Mouse (Mus musculus): ENCODE measurements at regions not wholly inside any gene's neighbourhood (a gene's known extent, or its start where the extent isn't known, plus 50 kb on each side); places are given as distances from the start of the nearest gene placed in this dataset.

DNA sequence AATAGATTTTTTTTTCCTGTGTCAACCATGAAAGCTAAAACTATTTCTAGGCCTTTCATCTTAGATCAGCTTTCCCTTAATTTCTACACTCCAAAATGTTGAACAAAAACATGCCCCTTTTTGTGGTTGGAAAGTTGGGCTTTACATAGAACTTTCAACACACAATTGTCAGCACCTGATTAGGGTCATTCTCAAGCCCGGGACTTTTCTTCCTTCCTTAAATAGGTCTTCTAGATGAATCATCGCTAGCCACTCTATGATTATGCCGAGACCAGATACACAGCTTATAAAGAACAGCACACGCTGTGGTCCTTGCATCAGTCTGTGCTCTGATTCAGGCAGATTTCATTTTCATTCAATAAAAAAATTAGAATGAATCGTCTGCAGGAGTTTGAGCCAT, 133.3 kb upstream of the Atp2b1 start:
- no peaks in the 10 kb centered on the region for H3K27me3 ChIP-seq (ENCODE audit: control insufficient read depth, insufficient read depth, low read length)
- no peak overlapping the region for H3K4me3 ChIP-seq (ENCODE audit: low read depth, low read length)
- no peaks in the 10 kb centered on the region for H3K36me3 ChIP-seq (ENCODE audit: control insufficient read depth, insufficient read depth, low read length)
- H3K9ac ChIP-seq (replicated peaks; ENCODE audit: low read depth, low read length) = no peak overlapping the region
- no peak overlapping the region for H3K27ac ChIP-seq (ENCODE audit: low read length)
- WGBS = 85% methylated on average over 5 of the region's 5 CpGs
- ATAC-seq (ENCODE audit: insufficient number of reproducible peaks, insufficient read depth, low FRiP score, low read depth) = no peak
- no peak overlapping the region for H3K4me2 ChIP-seq (replicated peaks; ENCODE audit: low read depth, low read length)
- no peaks in the 10 kb centered on the region for H3K9me3 ChIP-seq (ENCODE audit: control insufficient read depth, low read depth, low read length)
- H3K4me1 ChIP-seq (ENCODE audit: control insufficient read depth, insufficient read depth, low read length) = no peaks in the 10 kb centered on the region

DNA sequence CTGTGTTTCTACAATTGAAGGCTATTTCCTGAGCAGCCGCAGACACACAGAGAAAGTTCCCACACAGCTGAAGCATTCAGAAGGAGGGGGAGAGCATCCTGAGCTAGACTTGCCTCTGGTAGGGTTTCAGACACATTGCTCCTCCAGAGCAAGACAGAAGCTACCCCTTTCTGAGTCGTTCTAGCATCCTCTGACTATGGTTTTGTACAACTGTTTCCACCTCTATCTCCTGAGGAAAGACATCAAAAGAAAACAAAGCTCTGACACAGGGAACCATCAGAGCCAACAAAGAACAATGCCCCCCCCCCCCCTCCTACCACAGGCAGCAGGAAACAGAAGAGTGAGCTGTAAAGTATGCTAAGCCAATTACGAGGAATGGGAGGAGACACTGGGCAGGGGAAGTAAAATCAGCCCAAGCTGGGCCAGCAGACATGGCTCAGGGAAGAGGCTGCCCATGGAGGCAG, 132.3 kb upstream of the Atp2b1 start:
- Histone ChIP-seq H3K27me3 (ENCODE audit: control insufficient read depth, insufficient read depth, low read length) (no peaks in the 10 kb centered on the region), H3K36me3 (ENCODE audit: control insufficient read depth, insufficient read depth, low read length) (no peaks in the 10 kb centered on the region), H3K4me1 (ENCODE audit: control insufficient read depth, insufficient read depth, low read length) (no peaks in the 10 kb centered on the region), H3K9me3 (ENCODE audit: control insufficient read depth, low read depth, low read length) (no peaks in the 10 kb centered on the region), H3K27ac (ENCODE audit: low read length) (no peak overlapping the region), H3K9ac (replicated peaks; ENCODE audit: low read depth, low read length) (no peak overlapping the region), H3K4me2 (replicated peaks; ENCODE audit: low read depth, low read length) (no peak overlapping the region), H3K4me3 (ENCODE audit: low read depth, low read length) (no peak overlapping the region)
- WGBS = 44% methylated on average over 3 of the region's 3 CpGs
- ATAC-seq (ENCODE audit: insufficient number of reproducible peaks, insufficient read depth, low FRiP score, low read depth) = no peak

DNA sequence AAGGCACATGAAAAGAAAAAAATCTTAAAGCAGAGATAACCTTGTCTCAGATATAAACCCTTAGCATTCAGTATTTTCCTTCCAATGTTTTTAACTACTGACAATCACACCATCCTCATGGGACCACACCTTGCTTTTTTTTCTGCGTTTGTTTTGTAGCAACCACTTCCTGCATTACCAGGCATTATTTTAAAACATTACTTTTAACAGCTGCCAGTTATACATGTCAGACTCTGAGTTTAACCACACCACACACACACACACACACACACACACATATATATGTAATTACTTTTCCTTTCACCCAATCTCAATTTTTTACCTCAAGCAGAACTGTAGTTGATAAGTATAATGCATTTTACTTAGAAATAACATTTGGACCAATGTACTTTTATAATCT, 128.8 kb upstream of the Atp2b1 start:
- H3K4me3 ChIP-seq (ENCODE audit: low read depth, low read length) = no peak overlapping the region
- H3K27ac ChIP-seq (ENCODE audit: low read length) = no peak overlapping the region
- 76% methylated on average over 1 of the region's 1 CpGs for WGBS
- H3K9ac ChIP-seq (replicated peaks; ENCODE audit: low read depth, low read length) = no peak overlapping the region
- no peak for ATAC-seq (ENCODE audit: insufficient number of reproducible peaks, insufficient read depth, low FRiP score, low read depth)
- H3K36me3 ChIP-seq (ENCODE audit: control insufficient read depth, insufficient read depth, low read length) = no peaks in the 10 kb centered on the region
- no peaks in the 10 kb centered on the region for H3K4me1 ChIP-seq (ENCODE audit: control insufficient read depth, insufficient read depth, low read length)
- H3K27me3 ChIP-seq (ENCODE audit: control insufficient read depth, insufficient read depth, low read length) = no peaks in the 10 kb centered on the region
- H3K4me2 ChIP-seq (replicated peaks; ENCODE audit: low read depth, low read length) = no peak overlapping the region
- no peaks in the 10 kb centered on the region for H3K9me3 ChIP-seq (ENCODE audit: control insufficient read depth, low read depth, low read length)

DNA sequence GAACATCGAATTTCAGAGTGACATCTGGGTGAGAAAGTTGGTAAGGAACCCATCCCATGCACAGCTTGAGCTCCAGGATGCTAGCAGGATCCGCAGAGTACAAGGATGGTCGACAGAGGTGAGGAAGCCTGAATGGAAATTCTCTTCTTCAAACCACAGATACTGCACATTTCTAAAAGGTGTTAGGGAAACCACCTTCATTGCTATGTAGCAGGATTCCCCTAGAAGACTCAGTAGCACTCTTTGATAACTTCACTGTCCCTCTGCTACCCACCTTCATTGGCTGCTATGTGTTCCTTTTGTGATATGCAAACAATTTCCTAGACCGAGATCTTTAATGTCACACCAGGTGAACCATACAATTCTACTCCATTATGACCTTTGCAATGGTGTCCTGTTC, 128.1 kb upstream of the Atp2b1 start:
- no peaks in the 10 kb centered on the region for H3K36me3 ChIP-seq (ENCODE audit: control insufficient read depth, insufficient read depth, low read length)
- H3K27ac ChIP-seq (ENCODE audit: low read length) = no peak overlapping the region
- no peak overlapping the region for H3K4me2 ChIP-seq (replicated peaks; ENCODE audit: low read depth, low read length)
- H3K4me1 ChIP-seq (ENCODE audit: control insufficient read depth, insufficient read depth, low read length) = no peaks in the 10 kb centered on the region
- no peak overlapping the region for H3K9ac ChIP-seq (replicated peaks; ENCODE audit: low read depth, low read length)
- 77% methylated on average over 4 of the region's 4 CpGs for WGBS
- H3K27me3 ChIP-seq (ENCODE audit: control insufficient read depth, insufficient read depth, low read length) = no peaks in the 10 kb centered on the region
- H3K4me3 ChIP-seq (ENCODE audit: low read depth, low read length) = no peak overlapping the region
- H3K9me3 ChIP-seq (ENCODE audit: control insufficient read depth, low read depth, low read length) = no peaks in the 10 kb centered on the region
- ATAC-seq (ENCODE audit: insufficient number of reproducible peaks, insufficient read depth, low FRiP score, low read depth) = no peak

- no peak for ATAC-seq (ENCODE audit: insufficient number of reproducible peaks, insufficient read depth, low FRiP score, low read depth)
- H3K4me3 ChIP-seq (ENCODE audit: low read depth, low read length) = no peak overlapping the region
- H3K36me3 ChIP-seq (ENCODE audit: control insufficient read depth, insufficient read depth, low read length) = no peaks in the 10 kb centered on the region
- no peak overlapping the region for H3K4me2 ChIP-seq (replicated peaks; ENCODE audit: low read depth, low read length)
- 91% methylated on average over 9 of the region's 9 CpGs for WGBS
- no peak overlapping the region for H3K9ac ChIP-seq (replicated peaks; ENCODE audit: low read depth, low read length)
- no peaks in the 10 kb centered on the region for H3K4me1 ChIP-seq (ENCODE audit: control insufficient read depth, insufficient read depth, low read length)
- no peaks in the 10 kb centered on the region for H3K27me3 ChIP-seq (ENCODE audit: control insufficient read depth, insufficient read depth, low read length)
- no peak overlapping the region for H3K27ac ChIP-seq (ENCODE audit: low read length)
- H3K9me3 ChIP-seq (ENCODE audit: control insufficient read depth, low read depth, low read length) = no peaks in the 10 kb centered on the region
Observed at GRCm38 (mm10) chr10:98789763-98790162, 124.4 kb upstream of the Atp2b1 start.

DNA sequence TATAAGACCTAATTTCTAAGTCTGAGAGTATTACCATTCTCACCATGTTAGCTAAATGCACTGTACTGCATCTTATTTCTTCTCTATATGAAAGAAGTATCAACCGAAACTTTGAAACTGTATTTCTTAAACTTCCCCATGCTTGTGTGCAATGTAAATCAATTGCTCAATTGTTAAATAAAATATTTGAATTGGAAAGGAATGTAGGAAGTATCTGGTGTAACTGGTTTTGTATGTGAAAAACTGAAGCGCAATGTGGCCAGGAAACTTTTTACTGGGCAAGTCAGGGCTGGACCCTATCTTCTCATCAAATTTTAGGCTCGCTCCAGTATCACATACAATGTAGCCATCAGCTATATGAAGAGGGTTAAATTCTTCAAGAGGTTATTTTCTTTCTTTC, 123.8 kb upstream of the Atp2b1 start:
- WGBS = 81% methylated on average over 3 of the region's 3 CpGs
- no peaks in the 10 kb centered on the region for H3K36me3 ChIP-seq (ENCODE audit: control insufficient read depth, insufficient read depth, low read length)
- no peak overlapping the region for H3K27ac ChIP-seq (ENCODE audit: low read length)
- no peak overlapping the region for H3K4me2 ChIP-seq (replicated peaks; ENCODE audit: low read depth, low read length)
- H3K4me1 ChIP-seq (ENCODE audit: control insufficient read depth, insufficient read depth, low read length) = no peaks in the 10 kb centered on the region
- H3K9ac ChIP-seq (replicated peaks; ENCODE audit: low read depth, low read length) = no peak overlapping the region
- no peaks in the 10 kb centered on the region for H3K9me3 ChIP-seq (ENCODE audit: control insufficient read depth, low read depth, low read length)
- no peaks in the 10 kb centered on the region for H3K27me3 ChIP-seq (ENCODE audit: control insufficient read depth, insufficient read depth, low read length)
- ATAC-seq (ENCODE audit: insufficient number of reproducible peaks, insufficient read depth, low FRiP score, low read depth) = no peak
- no peak overlapping the region for H3K4me3 ChIP-seq (ENCODE audit: low read depth, low read length)

- 89% methylated on average over 4 of the region's 4 CpGs for WGBS
- no peak overlapping the region for H3K9ac ChIP-seq (replicated peaks; ENCODE audit: low read depth, low read length)
- no peaks in the 10 kb centered on the region for H3K27me3 ChIP-seq (ENCODE audit: control insufficient read depth, insufficient read depth, low read length)
- H3K4me3 ChIP-seq (ENCODE audit: low read depth, low read length) = no peak overlapping the region
- no peaks in the 10 kb centered on the region for H3K9me3 ChIP-seq (ENCODE audit: control insufficient read depth, low read depth, low read length)
- no peaks in the 10 kb centered on the region for H3K4me1 ChIP-seq (ENCODE audit: control insufficient read depth, insufficient read depth, low read length)
- H3K36me3 ChIP-seq (ENCODE audit: control insufficient read depth, insufficient read depth, low read length) = no peaks in the 10 kb centered on the region
- no peak overlapping the region for H3K27ac ChIP-seq (ENCODE audit: low read length)
- no peak overlapping the region for H3K4me2 ChIP-seq (replicated peaks; ENCODE audit: low read depth, low read length)
- ATAC-seq (ENCODE audit: insufficient number of reproducible peaks, insufficient read depth, low FRiP score, low read depth) = no peak
Observed at GRCm38 (mm10) chr10:98792019-98792741, 122.0 kb upstream of the Atp2b1 start.

DNA sequence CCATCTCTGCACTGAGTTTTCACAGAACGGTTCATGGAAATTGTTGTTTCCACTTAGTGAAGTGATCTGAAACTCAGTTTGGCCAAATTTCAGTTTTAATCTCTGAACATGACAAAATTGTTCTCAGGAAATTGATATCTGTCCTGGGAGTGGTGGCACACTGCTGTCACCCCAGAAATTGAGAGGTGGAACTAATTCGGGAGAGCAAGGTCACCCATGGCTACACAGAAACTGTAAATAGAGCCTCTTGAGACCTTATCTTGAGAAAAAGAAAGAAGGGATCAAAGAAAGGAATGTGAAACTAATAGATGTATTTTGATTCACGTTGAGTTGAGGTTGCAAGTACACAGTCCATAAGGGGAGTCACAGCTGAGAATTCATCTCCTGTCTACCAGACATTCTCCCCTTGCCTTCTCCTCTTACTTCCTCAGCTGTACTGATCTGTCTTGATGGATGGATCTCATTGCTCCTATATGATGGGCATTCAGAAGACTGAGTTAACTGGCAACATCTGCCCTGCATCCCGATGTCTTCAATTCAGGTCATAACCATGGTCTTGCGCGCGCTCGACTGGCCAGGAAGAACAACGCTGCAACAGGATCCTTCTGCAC, 120.2 kb upstream of the Atp2b1 start:
- Histone ChIP-seq H3K9me3 (ENCODE audit: control insufficient read depth, low read depth, low read length) (no peaks in the 10 kb centered on the region), H3K4me1 (ENCODE audit: control insufficient read depth, insufficient read depth, low read length) (no peaks in the 10 kb centered on the region), H3K27ac (ENCODE audit: low read length) (no peak overlapping the region), H3K36me3 (ENCODE audit: control insufficient read depth, insufficient read depth, low read length) (no peaks in the 10 kb centered on the region), H3K4me3 (ENCODE audit: low read depth, low read length) (no peak overlapping the region), H3K9ac (replicated peaks; ENCODE audit: low read depth, low read length) (no peak overlapping the region), H3K27me3 (ENCODE audit: control insufficient read depth, insufficient read depth, low read length) (no peaks in the 10 kb centered on the region), H3K4me2 (replicated peaks; ENCODE audit: low read depth, low read length) (no peak overlapping the region)
- 91% methylated on average over 9 of the region's 9 CpGs for WGBS
- ATAC-seq (ENCODE audit: insufficient number of reproducible peaks, insufficient read depth, low FRiP score, low read depth) = no peak

- Histone ChIP-seq H3K4me1 (ENCODE audit: control insufficient read depth, insufficient read depth, low read length) (no peaks in the 10 kb centered on the region), H3K27me3 (ENCODE audit: control insufficient read depth, insufficient read depth, low read length) (no peaks in the 10 kb centered on the region), H3K4me3 (ENCODE audit: low read depth, low read length) (no peak overlapping the region), H3K4me2 (replicated peaks; ENCODE audit: low read depth, low read length) (no peak overlapping the region), H3K36me3 (ENCODE audit: control insufficient read depth, insufficient read depth, low read length) (no peaks in the 10 kb centered on the region), H3K9ac (replicated peaks; ENCODE audit: low read depth, low read length) (no peak overlapping the region), H3K9me3 (ENCODE audit: control insufficient read depth, low read depth, low read length) (no peaks in the 10 kb centered on the region), H3K27ac (ENCODE audit: low read length) (no peak overlapping the region)
- ATAC-seq (ENCODE audit: insufficient number of reproducible peaks, insufficient read depth, low FRiP score, low read depth) = no peak
- 90% methylated on average over 3 of the region's 3 CpGs for WGBS
Observed at GRCm38 (mm10) chr10:98796016-98796415, 118.2 kb upstream of the Atp2b1 start.
